Mouse (Mus musculus) layer of hippocampus, adult 18-20 months (tissue): ENCODE results near the gene Olfr1076. TPM values are rescaled to one million over a fixed set of nuclear protein-coding genes. Genes with fewer than 3 reads are reported as not detected.
"Not testable (repeated sequence)": the region's sequence is repeated elsewhere in the genome, so short reads cannot be mapped to it uniquely, and the experiment has no call there.

Experiments
- DNase-seq, 2 experiments: peaks; one replicate each; pipeline ENCODE4 v3.0.0; 2022; ENCODE audit warnings: low spot score in 2 of 2
- long read RNA-seq: library from polyadenylated mRNA; stranded (forward); transcript quantifications from one replicate; pipeline ENCODE4 v2.0.0, GENCODE M21; 2021
- total RNA-seq, 2 experiments: library from RNA; stranded (reverse); gene quantifications; 2 replicates each; pipeline ENCODE4 v1.2.3; 2021

Olfr1076 gene
- total RNA-seq = not detected
- long read RNA-seq = 0 reads

DNA sequence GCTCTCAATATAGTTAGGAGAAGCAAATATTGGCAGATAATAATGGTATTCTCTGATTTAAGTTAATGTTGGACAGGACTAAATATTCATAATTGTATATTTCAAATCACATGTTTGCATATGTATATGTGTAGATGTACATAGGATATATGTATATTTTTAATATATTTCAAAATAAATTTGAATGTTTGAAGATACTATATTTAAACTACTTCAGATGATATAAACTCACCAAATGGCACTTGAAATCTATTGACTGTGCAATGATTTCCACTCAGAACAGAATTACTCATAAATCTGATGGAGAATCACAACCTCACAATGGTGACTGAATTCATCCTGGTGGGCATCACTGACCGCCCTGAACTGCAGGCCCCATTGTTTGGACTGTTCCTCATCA is at the start of gene Olfr1076:
Olfr1076 (plus strand) TSS at position 301 of the 400 bp plus-strand sequence.
- no peak for DNase-seq

DNA sequence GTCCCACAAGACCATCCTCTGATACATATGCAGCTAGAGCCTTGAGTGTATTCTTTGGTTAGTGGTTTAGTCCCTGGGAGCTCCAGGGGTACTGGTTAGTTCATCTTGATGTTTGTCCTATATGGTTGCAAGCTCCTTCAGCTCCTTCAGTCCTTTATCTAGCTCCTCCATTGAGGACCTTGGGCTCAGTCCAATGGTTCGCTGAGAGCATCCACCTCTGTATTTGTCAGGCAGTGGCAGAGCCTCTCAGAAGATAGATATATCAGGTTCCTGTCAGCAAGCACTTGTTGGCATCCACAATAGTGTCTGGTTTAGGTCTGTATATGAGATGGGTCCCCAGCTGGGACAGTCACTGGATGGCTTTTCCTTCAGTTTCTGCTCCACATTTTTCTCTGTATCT is 47.8 kb upstream of the Olfr1076 start:
- no peak for DNase-seq

DNA sequence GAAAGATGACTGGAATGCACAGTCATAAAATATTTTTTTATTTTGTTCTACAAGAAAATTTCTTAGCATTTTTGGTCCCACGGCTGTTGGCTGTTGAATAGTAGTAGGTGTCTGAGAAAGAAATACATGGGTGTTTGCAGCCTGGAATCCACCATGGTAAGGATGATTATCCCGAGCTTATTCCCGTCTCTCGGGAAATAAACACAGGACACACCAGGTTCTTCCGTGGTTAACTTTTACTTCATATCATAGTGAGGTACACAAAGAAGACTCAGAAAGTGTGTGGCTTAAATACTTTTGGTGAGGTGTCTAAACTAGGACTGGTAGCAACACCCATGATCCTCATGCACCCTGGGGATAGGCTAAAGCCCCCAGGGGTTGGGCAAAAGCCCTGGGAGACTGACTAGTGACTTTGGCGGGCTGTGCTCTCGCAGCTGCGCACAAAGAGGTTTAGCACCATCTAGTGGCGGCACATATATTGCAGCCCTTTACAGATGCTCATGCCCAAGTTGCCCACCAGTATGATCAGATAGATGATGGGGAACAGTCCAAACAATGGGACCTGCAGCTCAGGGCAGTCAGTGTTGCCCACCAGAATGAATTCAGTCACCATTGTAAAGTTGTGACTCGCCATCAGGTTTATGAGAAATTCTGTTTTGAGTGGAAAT is 43.7 kb upstream of the Olfr1076 start:
- peak; percentile 3 to 66 for DNase-seq

DNA sequence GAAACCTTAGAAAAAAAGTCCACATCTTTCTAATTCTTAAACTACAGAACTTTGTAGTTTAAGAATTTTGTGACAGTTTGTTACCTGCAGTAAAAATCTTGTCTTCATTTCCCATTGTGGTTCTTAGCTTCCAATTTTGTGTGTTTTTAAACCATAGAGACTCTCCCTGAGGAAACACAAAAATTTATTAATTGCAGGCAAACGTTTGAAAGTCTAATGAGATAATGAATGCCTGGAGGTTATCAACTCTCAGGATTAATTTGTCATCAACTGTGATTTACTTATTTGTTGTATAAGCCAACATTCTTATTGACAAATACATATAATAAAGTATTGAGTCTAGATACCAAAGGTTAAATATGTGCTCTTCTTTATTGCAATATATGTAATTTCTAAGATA is 21.0 kb upstream of the Olfr1076 start, which contains the start of gene Olfr228:
Olfr228 (minus strand) TSS at position 101 of the 400 bp plus-strand sequence.
- no peak for DNase-seq

DNA sequence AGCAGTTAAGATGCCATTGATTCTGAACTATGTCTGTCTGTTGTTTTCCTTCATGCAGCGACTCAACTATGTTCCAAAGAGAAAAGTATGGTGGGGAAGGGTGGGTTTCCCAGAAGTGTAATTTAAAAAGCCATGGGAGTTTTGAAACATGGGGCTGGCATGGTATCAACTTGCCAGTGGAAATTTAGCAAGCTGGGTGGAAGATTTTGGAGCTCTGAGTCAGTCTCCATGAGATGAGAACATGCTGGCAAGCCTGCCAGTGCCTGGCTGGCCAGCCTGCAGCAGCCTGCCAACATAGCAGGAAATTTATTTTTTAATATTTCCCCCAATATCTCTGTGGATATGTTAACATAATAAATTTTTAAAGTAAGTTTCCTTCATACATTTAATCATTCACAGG is 22.7 kb downstream of the Olfr1076 start:
- DNase-seq = peak; percentile 39 to 59

DNA sequence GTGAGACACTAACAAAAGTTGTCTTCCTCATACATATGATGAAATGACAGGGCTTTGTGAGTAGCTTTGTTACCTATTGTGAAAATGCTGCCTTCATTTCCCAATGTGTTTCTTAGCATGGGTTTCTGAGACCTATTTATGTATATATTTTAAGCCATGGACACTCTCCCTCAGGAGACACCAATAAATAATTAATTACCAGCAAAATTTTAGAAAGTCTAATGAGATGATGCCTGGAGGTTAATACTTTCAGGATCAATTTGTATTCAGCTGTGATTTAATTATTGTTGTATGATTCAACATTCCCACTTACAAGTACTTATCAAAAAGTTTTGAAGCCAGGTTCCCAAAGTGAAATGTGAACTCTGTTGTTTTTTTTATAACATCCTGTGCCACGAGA is 34.1 kb downstream of the Olfr1076 start, which contains the start of gene Olfr1079:
Olfr1079 (minus strand) TSS at position 101 of the 400 bp plus-strand sequence.
- DNase-seq = no peak

DNA sequence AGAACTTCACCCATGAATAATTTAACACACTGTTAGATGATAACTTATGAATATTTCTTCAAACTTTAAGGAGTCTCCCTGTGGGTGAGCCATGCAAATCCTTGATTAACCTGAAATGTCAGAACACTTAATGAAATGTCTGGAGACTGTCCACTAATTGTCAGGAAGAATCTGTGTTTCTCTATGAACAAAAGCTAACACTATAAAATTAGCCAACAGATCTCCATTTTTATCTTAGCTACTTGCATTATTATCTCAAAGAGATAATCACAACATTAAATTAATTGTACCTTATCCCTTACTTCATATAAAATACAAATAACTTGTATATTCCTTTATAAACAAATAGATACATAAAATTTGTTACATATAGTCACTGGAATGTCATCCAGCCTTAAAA is 49.9 kb downstream of the Olfr1076 start, which contains the start of gene Olfr1080:
Olfr1080 (minus strand) TSS at position 101 of the 400 bp plus-strand sequence.
- DNase-seq = not testable (repeated sequence)

Other genes with a start within 250 kb of the Olfr1076 start
- not detected for gene Olfr1051, start 229.4 kb upstream of the Olfr1076 start, total RNA-seq
- gene Olfr1052, start 216.0 kb upstream of the Olfr1076 start, total RNA-seq = not detected
- gene Olfr1053, start 193.2 kb upstream of the Olfr1076 start, total RNA-seq = not detected
- gene Olfr1054, start 173.0 kb upstream of the Olfr1076 start, total RNA-seq = not detected
- not detected for gene Olfr1055, start 158.2 kb upstream of the Olfr1076 start, total RNA-seq
- not detected for gene Olfr1056, start 146.0 kb upstream of the Olfr1076 start, total RNA-seq
- not detected for gene Olfr1057, start 130.1 kb upstream of the Olfr1076 start, total RNA-seq
- gene Olfr1058, start 119.9 kb upstream of the Olfr1076 start, total RNA-seq = not detected
- not detected for gene Olfr1061, start 94.4 kb upstream of the Olfr1076 start, total RNA-seq
- gene Olfr1062, start 81.7 kb upstream of the Olfr1076 start, total RNA-seq = not detected
- gene Olfr1065, start 57.9 kb upstream of the Olfr1076 start, total RNA-seq = not detected
- not detected for gene Olfr1066, start 52.2 kb upstream of the Olfr1076 start, total RNA-seq
- not detected for gene Olfr228, start 21.1 kb upstream of the Olfr1076 start, total RNA-seq
- gene Olfr1079, start 34.0 kb downstream of the Olfr1076 start, total RNA-seq = not detected
- not detected for gene Olfr1080, start 49.8 kb downstream of the Olfr1076 start, total RNA-seq
- gene Olfr1082, start 90.5 kb downstream of the Olfr1076 start, total RNA-seq = not detected
- gene Olfr1084, start 131.3 kb downstream of the Olfr1076 start, total RNA-seq = not detected
- gene Olfr1085, start 153.6 kb downstream of the Olfr1076 start, total RNA-seq = not detected
- not detected for gene Olfr1086, start 171.6 kb downstream of the Olfr1076 start, total RNA-seq
- gene Olfr1087, start 189.9 kb downstream of the Olfr1076 start, total RNA-seq = not detected
- not detected for gene Olfr1089, start 225.2 kb downstream of the Olfr1076 start, total RNA-seq